Mouse (Mus musculus) liver, adult 2 months (tissue): ENCODE measurements around the gene Bnip3.

Experiments
- CTCF ChIP-seq: fragments of 200-500 bp; IDR thresholded peaks from 2 replicates; pipeline ENCODE4 v1.5.1; 2011; ENCODE audit warnings: low read depth, low read length, control low read depth
- POLR2A ChIP-seq: fragments of 200-500 bp; IDR thresholded peaks from 2 replicates; pipeline ENCODE4 v1.6.1; 2011; ENCODE audit warnings: low read length, control low read depth; ENCODE audit not compliant: insufficient read depth; ENCODE audit errors: extremely low read depth

- TF ChIP-seq CTCF (no peak), POLR2A (no peak)
These were observed 4.3 kb upstream of the Bnip3 start for GRCm38 (mm10) chr7:138913616-138914015.
